Mouse (Mus musculus): Measurements from ENCODE around the gene Nme2. TPM values are rescaled to one million over a fixed set of nuclear protein-coding genes. Genes with fewer than 3 reads are reported as not detected.

The Nme2 gene
- total and polyA plus RNA-seq, 2 experiments, result 153 to 363 TPM

- Histone ChIP-seq H3K4me1 (ENCODE audit: control insufficient read depth, insufficient read depth, low read length) (peaks cover 24% of the 10 kb centered on the region), H3K27ac (replicated peaks; ENCODE audit: insufficient read depth, low read depth, low read length) (peak overlapping the region; percentile 91), H3K4me3 (ENCODE audit: insufficient read depth, low read depth, low read length) (peak overlapping the region; percentile 76), H3K36me3 (ENCODE audit: control insufficient read depth, insufficient read depth, low read length) (peaks cover 22% of the 10 kb centered on the region), H3K79me2 (ENCODE audit: control insufficient read depth, insufficient read depth, low read length) (peaks cover 5% of the 10 kb centered on the region; the same call in 1 of the 2 replicates), H3K9ac (ENCODE audit: low read depth, low read length) (peak overlapping the region; percentile 80), H3K27me3 (ENCODE audit: control insufficient read depth, insufficient read depth, low read length) (no peaks in the 10 kb centered on the region)
- peak; percentile 92 for DNase-seq (ENCODE audit: extremely low read depth, low read depth, low spot score)
- TF ChIP-seq CTCF (IDR thresholded peaks at IDR 0.05; ENCODE audit: low read depth, low read length) (no peak), POLR2A (IDR thresholded peaks at IDR 0.05; ENCODE audit: extremely low read depth, insufficient read depth, low read length) (no peak)
- 9% methylated on average over 13 of the region's 13 CpGs for WGBS
These were observed 1.3 kb downstream of the Nme2 start for GRCm38 (mm10) chr11:93954738-93955255.

GRCm38 (mm10) chr11:93952376-93952775, 3.7 kb downstream of the Nme2 start:
- H3K9ac ChIP-seq (ENCODE audit: low read depth, low read length), result no peak overlapping the region
- H3K36me3 ChIP-seq (ENCODE audit: control insufficient read depth, insufficient read depth, low read length), result peaks cover 12% of the 10 kb centered on the region
- H3K27ac ChIP-seq (replicated peaks; ENCODE audit: insufficient read depth, low read depth, low read length), result peak overlapping the region; percentile 1; the same call in 1 of the 2 replicates
- TF ChIP-seq POLR2A (IDR thresholded peaks at IDR 0.05; ENCODE audit: extremely low read depth, insufficient read depth, low read length) (no peak), CTCF (IDR thresholded peaks at IDR 0.05; ENCODE audit: low read depth, low read length) (no peak)
- peak; percentile 35 for DNase-seq (ENCODE audit: extremely low read depth, low read depth, low spot score)
- H3K27me3 ChIP-seq (ENCODE audit: control insufficient read depth, insufficient read depth, low read length), result no peaks in the 10 kb centered on the region
- 38% methylated on average over 5 of the region's 5 CpGs for WGBS
- H3K79me2 ChIP-seq (ENCODE audit: control insufficient read depth, insufficient read depth, low read length), result peaks cover 5% of the 10 kb centered on the region; the same call in 1 of the 2 replicates
- H3K4me1 ChIP-seq (ENCODE audit: control insufficient read depth, insufficient read depth, low read length), result peaks cover 24% of the 10 kb centered on the region
- no peak overlapping the region for H3K4me3 ChIP-seq (ENCODE audit: insufficient read depth, low read depth, low read length)

GRCm38 (mm10) chr11:93950045-93950444, 6.0 kb downstream of the Nme2 start:
- peaks cover 12% of the 10 kb centered on the region for H3K36me3 ChIP-seq (ENCODE audit: control insufficient read depth, insufficient read depth, low read length)
- H3K27ac ChIP-seq (replicated peaks; ENCODE audit: insufficient read depth, low read depth, low read length), result no peak overlapping the region
- no peak for TF ChIP-seq CTCF (IDR thresholded peaks at IDR 0.05; ENCODE audit: low read depth, low read length)
- no peak for TF ChIP-seq POLR2A (IDR thresholded peaks at IDR 0.05; ENCODE audit: extremely low read depth, insufficient read depth, low read length)
- DNase-seq (ENCODE audit: extremely low read depth, low read depth, low spot score), result peak; percentile 72
- no peak overlapping the region for H3K9ac ChIP-seq (ENCODE audit: low read depth, low read length)
- H3K4me3 ChIP-seq (ENCODE audit: insufficient read depth, low read depth, low read length), result no peak overlapping the region
- peaks cover 5% of the 10 kb centered on the region; the same call in 1 of the 2 replicates for H3K79me2 ChIP-seq (ENCODE audit: control insufficient read depth, insufficient read depth, low read length)
- WGBS, result 13% methylated on average over 1 of the region's 1 CpGs
- H3K4me1 ChIP-seq (ENCODE audit: control insufficient read depth, insufficient read depth, low read length), result peaks cover 18% of the 10 kb centered on the region
- no peaks in the 10 kb centered on the region for H3K27me3 ChIP-seq (ENCODE audit: control insufficient read depth, insufficient read depth, low read length)

GRCm38 (mm10) chr11:93948887-93949567, 7.0 kb downstream of the Nme2 start:
- Histone ChIP-seq H3K27me3 (ENCODE audit: control insufficient read depth, insufficient read depth, low read length) (no peaks in the 10 kb centered on the region), H3K27ac (replicated peaks; ENCODE audit: insufficient read depth, low read depth, low read length) (no peak overlapping the region), H3K36me3 (ENCODE audit: control insufficient read depth, insufficient read depth, low read length) (peaks cover 12% of the 10 kb centered on the region), H3K9ac (ENCODE audit: low read depth, low read length) (no peak overlapping the region), H3K4me1 (ENCODE audit: control insufficient read depth, insufficient read depth, low read length) (peaks cover 15% of the 10 kb centered on the region), H3K79me2 (ENCODE audit: control insufficient read depth, insufficient read depth, low read length) (peaks cover 3% of the 10 kb centered on the region; the same call in 1 of the 2 replicates), H3K4me3 (ENCODE audit: insufficient read depth, low read depth, low read length) (no peak overlapping the region)
- WGBS, result 87% methylated on average over 9 of the region's 9 CpGs
- no peak for DNase-seq (ENCODE audit: extremely low read depth, low read depth, low spot score)
- no peak for TF ChIP-seq POLR2A (IDR thresholded peaks at IDR 0.05; ENCODE audit: extremely low read depth, insufficient read depth, low read length)

GRCm38 (mm10) chr11:93944986-93945385, 11.1 kb downstream of the Nme2 start:
- H3K36me3 ChIP-seq (ENCODE audit: control insufficient read depth, insufficient read depth, low read length), result peaks cover 8% of the 10 kb centered on the region
- no peaks in the 10 kb centered on the region for H3K27me3 ChIP-seq (ENCODE audit: control insufficient read depth, insufficient read depth, low read length)
- no peaks in the 10 kb centered on the region for H3K79me2 ChIP-seq (ENCODE audit: control insufficient read depth, insufficient read depth, low read length)
- no peak overlapping the region for H3K9ac ChIP-seq (ENCODE audit: low read depth, low read length)
- no peak overlapping the region for H3K4me3 ChIP-seq (ENCODE audit: insufficient read depth, low read depth, low read length)
- no peak for TF ChIP-seq CTCF (IDR thresholded peaks at IDR 0.05; ENCODE audit: low read depth, low read length)
- no peak for TF ChIP-seq POLR2A (IDR thresholded peaks at IDR 0.05; ENCODE audit: extremely low read depth, insufficient read depth, low read length)
- DNase-seq (ENCODE audit: extremely low read depth, low read depth, low spot score), result no peak
- H3K27ac ChIP-seq (replicated peaks; ENCODE audit: insufficient read depth, low read depth, low read length), result no peak overlapping the region
- no peaks in the 10 kb centered on the region for H3K4me1 ChIP-seq (ENCODE audit: control insufficient read depth, insufficient read depth, low read length)
- WGBS, result 79% methylated on average over 3 of the region's 3 CpGs

- no peaks in the 10 kb centered on the region for H3K4me1 ChIP-seq (ENCODE audit: control insufficient read depth, insufficient read depth, low read length)
- H3K27me3 ChIP-seq (ENCODE audit: control insufficient read depth, insufficient read depth, low read length), result no peaks in the 10 kb centered on the region
- H3K9ac ChIP-seq (ENCODE audit: low read depth, low read length), result no peak overlapping the region
- no peak overlapping the region for H3K4me3 ChIP-seq (ENCODE audit: insufficient read depth, low read depth, low read length)
- WGBS, result 86% methylated on average over 2 of the region's 2 CpGs
- no peaks in the 10 kb centered on the region for H3K79me2 ChIP-seq (ENCODE audit: control insufficient read depth, insufficient read depth, low read length)
- TF ChIP-seq CTCF (IDR thresholded peaks at IDR 0.05; ENCODE audit: low read depth, low read length) (no peak), POLR2A (IDR thresholded peaks at IDR 0.05; ENCODE audit: extremely low read depth, insufficient read depth, low read length) (no peak)
- H3K27ac ChIP-seq (replicated peaks; ENCODE audit: insufficient read depth, low read depth, low read length), result no peak overlapping the region
- DNase-seq (ENCODE audit: extremely low read depth, low read depth, low spot score), result no peak
- peaks cover 17% of the 10 kb centered on the region for H3K36me3 ChIP-seq (ENCODE audit: control insufficient read depth, insufficient read depth, low read length)
These were observed 15.2 kb downstream of the Nme2 start for GRCm38 (mm10) chr11:93940906-93941305.
